Mouse (Mus musculus): Measurements from ENCODE around the gene Gm17332.
"Not testable (repeated sequence)": the region's sequence is repeated elsewhere in the genome, so short reads cannot be mapped to it uniquely, and the experiment has no call there.

- not testable (repeated sequence) for TF ChIP-seq CTCF (IDR thresholded peaks at IDR 0.05; ENCODE audit: extremely low read depth, insufficient read depth, insufficient read length, insufficient replicate concordance); POLR2A (IDR thresholded peaks at IDR 0.05; ENCODE audit: low read depth, low read length)
These were observed 43.9 kb downstream of the Gm17332 start for GRCm38 (mm10) chr11:31138394-31138793.

Measured in spleen, adult 2 months (tissue).